Mouse (Mus musculus): ENCODE measurements at regions not wholly inside any gene's neighbourhood (a gene's known extent, or its start where the extent isn't known, plus 50 kb on each side); places are given as distances from the start of the nearest gene placed in this dataset.

- no peak for DNase-seq (ENCODE audit: extremely low spot score)
Observed at GRCm38 (mm10) chr3:41296152-41296809, 213.4 kb upstream of the Pgrmc2 start.

- no peak for DNase-seq (ENCODE audit: extremely low spot score)
Observed at GRCm38 (mm10) chr3:41295150-41295549, 212.3 kb upstream of the Pgrmc2 start.

- DNase-seq (ENCODE audit: extremely low spot score): no peak
Observed at GRCm38 (mm10) chr3:41290535-41291307, 207.9 kb upstream of the Pgrmc2 start.

GRCm38 (mm10) chr3:41288735-41289134, 205.9 kb upstream of the Pgrmc2 start:
- DNase-seq (ENCODE audit: extremely low spot score): no peak

GRCm38 (mm10) chr3:41288066-41288465, 205.2 kb upstream of the Pgrmc2 start:
- no peak for DNase-seq (ENCODE audit: extremely low spot score)

- no peak for DNase-seq (ENCODE audit: extremely low spot score)
Observed at GRCm38 (mm10) chr3:41285336-41285735, 202.5 kb upstream of the Pgrmc2 start.

- DNase-seq (ENCODE audit: extremely low spot score): peak; percentile 65
Observed at GRCm38 (mm10) chr3:41284897-41285296, 202.1 kb upstream of the Pgrmc2 start.

GRCm38 (mm10) chr3:41282431-41283037, 199.7 kb upstream of the Pgrmc2 start:
- DNase-seq (ENCODE audit: extremely low spot score): peak; percentile 7

GRCm38 (mm10) chr3:41276096-41276495, 193.2 kb upstream of the Pgrmc2 start:
- DNase-seq (ENCODE audit: extremely low spot score): no peak

- DNase-seq (ENCODE audit: extremely low spot score): no peak
Observed at GRCm38 (mm10) chr3:41268516-41268915, 185.7 kb upstream of the Pgrmc2 start.

GRCm38 (mm10) chr3:41266216-41266615, 183.4 kb upstream of the Pgrmc2 start:
- DNase-seq (ENCODE audit: extremely low spot score): no peak

- no peak for DNase-seq (ENCODE audit: extremely low spot score)
Observed at GRCm38 (mm10) chr3:41265399-41265798, 182.6 kb upstream of the Pgrmc2 start.

GRCm38 (mm10) chr3:41258291-41258690, 175.4 kb upstream of the Pgrmc2 start:
- peak; percentile 44 for DNase-seq (ENCODE audit: extremely low spot score)

GRCm38 (mm10) chr3:41244960-41245359, 162.1 kb upstream of the Pgrmc2 start:
- no peak for DNase-seq (ENCODE audit: extremely low spot score)

GRCm38 (mm10) chr3:41241856-41242552, 159.2 kb upstream of the Pgrmc2 start:
- DNase-seq (ENCODE audit: extremely low spot score): no peak

GRCm38 (mm10) chr3:41239801-41240200, 157.0 kb upstream of the Pgrmc2 start:
- no peak for DNase-seq (ENCODE audit: extremely low spot score)

- no peak for DNase-seq (ENCODE audit: extremely low spot score)
Observed at GRCm38 (mm10) chr3:41239246-41239645, 156.4 kb upstream of the Pgrmc2 start.

- DNase-seq (ENCODE audit: extremely low spot score): no peak
Observed at GRCm38 (mm10) chr3:41238046-41238445, 155.2 kb upstream of the Pgrmc2 start.

GRCm38 (mm10) chr3:41235610-41236009, 152.8 kb upstream of the Pgrmc2 start:
- no peak for DNase-seq (ENCODE audit: extremely low spot score)

- no peak for DNase-seq (ENCODE audit: extremely low spot score)
Observed at GRCm38 (mm10) chr3:41234994-41235393, 152.1 kb upstream of the Pgrmc2 start.

GRCm38 (mm10) chr3:41234191-41234590, 151.3 kb upstream of the Pgrmc2 start:
- DNase-seq (ENCODE audit: extremely low spot score): no peak

- no peak for DNase-seq (ENCODE audit: extremely low spot score)
Observed at GRCm38 (mm10) chr3:41233439-41233838, 150.6 kb upstream of the Pgrmc2 start.

All from embryo, embryonic 9.5 days (tissue).